Comparison of ENCODE assay signal across 16 mouse cellular contexts in genomic region chr2:131957731-131958222, GRCm38 (mm10). TPM values are rescaled to one million over a fixed set of nuclear protein-coding genes. Genes with fewer than 3 reads are reported as not detected.
DNase-seq lines count a peak whose midpoint lies in the region; ATAC-seq and TF ChIP-seq lines count a peak whose summit lies in the region.
"Had no signal": no experiment of that assay in that cellular context is flagged by ENCODE, and none has a peak within 500 bp of the region (broad histone marks: within the 10 kb centered on the region; RNA-seq: fewer than 3 reads in every experiment).

No protein-coding gene starts in this region.

- H3K4me2 ChIP-seq in kidney, embryonic 14.5 days (replicated peaks; ENCODE audit: low read depth, low read length): no peak overlapping the region
- H3K4me2 ChIP-seq in liver, postnatal 0 days (ENCODE audit: low read depth, low read length): no peak overlapping the region
- H3K4me2 ChIP-seq: hindbrain, embryonic 14.5 days had no signal

- no peak for TF ChIP-seq POLR2A in kidney, adult 2 months (IDR thresholded peaks at IDR 0.05; ENCODE audit: low read depth, low read length)

- no peak for TF ChIP-seq EP300 in liver, postnatal 0 days (IDR thresholded peaks at IDR 0.05; ENCODE audit: low read depth)

- H3K4me3 ChIP-seq in kidney, adult 2 months (ENCODE audit: insufficient read depth, low read depth, low read length): no peak overlapping the region
- H3K4me3 ChIP-seq in kidney, embryonic 14.5 days (ENCODE audit: low read length): no peak overlapping the region
- no peak overlapping the region for H3K4me3 ChIP-seq in liver, postnatal 0 days (ENCODE audit: low read depth, low read length)
- H3K4me3 ChIP-seq: erythroblast, embryonic 14.5 days had no signal

- DNase-seq in kidney, adult 2 months: peak; percentile 63
- peak; percentile 36 for DNase-seq in ES-CJ7 (ENCODE audit: low read depth, low spot score)
- DNase-seq in embryo, embryonic 10.5 days (ENCODE audit: low spot score): peak; percentile 54
- peak; percentile 56 for DNase-seq in kidney, postnatal 14 days
- DNase-seq in thymus, postnatal 10 days (ENCODE audit: low spot score in 2 of 2): no peak
- DNase-seq in liver, postnatal 0 days: no peak
- no peak for DNase-seq in gastrocnemius, postnatal 10 days
- DNase-seq: cerebellum, adult 18-20 months; liver; right cerebral cortex, postnatal 14 days had no signal

- 43% methylated on average over 9 of the region's 9 CpGs for WGBS in kidney, adult 2 months
- 47% methylated on average over 9 of the region's 9 CpGs for WGBS in kidney, embryonic 14.5 days
- 50% methylated on average over 9 of the region's 9 CpGs for WGBS in liver, postnatal 0 days (ENCODE audit: insufficient replicate concordance)

- no peak for ATAC-seq in kidney, embryonic 14.5 days (ENCODE audit: low FRiP score, low TSS enrichment)
- no peak for ATAC-seq in liver, postnatal 0 days

- no peak overlapping the region for H3K27ac ChIP-seq in kidney, adult 2 months (ENCODE audit: insufficient read depth, low read depth, low read length)
- no peak overlapping the region for H3K27ac ChIP-seq in kidney, embryonic 14.5 days (ENCODE audit: low read depth, low read length)
- H3K27ac ChIP-seq in liver, postnatal 0 days (ENCODE audit: low read depth): no peak overlapping the region
- H3K27ac ChIP-seq: hindbrain, embryonic 14.5 days had no signal

- no peak overlapping the region for H3K9ac ChIP-seq in kidney, embryonic 14.5 days (ENCODE audit: low read depth, low read length)
- no peak overlapping the region for H3K9ac ChIP-seq in liver, postnatal 0 days (replicated peaks)
- H3K9ac ChIP-seq: hindbrain, embryonic 14.5 days had no signal

- no peaks in the 10 kb centered on the region for H3K9me3 ChIP-seq in kidney, embryonic 14.5 days (ENCODE audit: control insufficient read depth, low read length)
- no peaks in the 10 kb centered on the region for H3K9me3 ChIP-seq in liver, postnatal 0 days (ENCODE audit: low read length)

- H3K27me3 ChIP-seq in kidney, adult 2 months (replicated peaks; ENCODE audit: control insufficient read depth, insufficient read depth, low read length): no peaks in the 10 kb centered on the region
- H3K27me3 ChIP-seq in kidney, embryonic 14.5 days (ENCODE audit: control insufficient read depth, insufficient read depth, low read length): peaks cover 14% of the 10 kb centered on the region; the same call in 1 of the 2 replicates
- H3K27me3 ChIP-seq in liver, postnatal 0 days (ENCODE audit: insufficient read depth, low read length): peaks cover 13% of the 10 kb centered on the region

- no peaks in the 10 kb centered on the region for H3K36me3 ChIP-seq in kidney, adult 2 months (ENCODE audit: control insufficient read depth, insufficient read depth, low read length)
- no peaks in the 10 kb centered on the region for H3K36me3 ChIP-seq in kidney, embryonic 14.5 days (ENCODE audit: control insufficient read depth, insufficient read depth, low read length)
- no peaks in the 10 kb centered on the region for H3K36me3 ChIP-seq in liver, postnatal 0 days (replicated peaks; ENCODE audit: insufficient read depth, low read length)

- H3K4me1 ChIP-seq in kidney, adult 2 months (ENCODE audit: control insufficient read depth, insufficient read depth, low read length): no peaks in the 10 kb centered on the region
- 0 out of 2 replicates have a peak, but pooled peaks cover 3% of the 10 kb centered on the region for H3K4me1 ChIP-seq in kidney, embryonic 14.5 days (ENCODE audit: control insufficient read depth, insufficient read depth, low read length)
- H3K4me1 ChIP-seq in liver, postnatal 0 days (ENCODE audit: insufficient read depth): peaks cover 8% of the 10 kb centered on the region; the same call in 1 of the 2 replicates

- no peak for TF ChIP-seq CTCF in kidney, adult 2 months (conservative IDR thresholded peaks at IDR 0.05; ENCODE audit: insufficient read depth, insufficient read length, low read depth, low read length)
- TF ChIP-seq CTCF in liver, postnatal 0 days (IDR thresholded peaks at IDR 0.05; ENCODE audit: low read depth): no peak

RNA-seq across cellular contexts. Expression of gene Prnd, which starts 7.1 kb away (rescaled TPM):
- polyA plus RNA-seq in kidney, adult 2 months (2012; rRNA removed): 0.92 and 1.0 TPM in 2 replicates
- polyA plus RNA-seq in kidney, embryonic 14.5 days (2014; fragmentation: Nextera tagmentation; extraction: Ambion mirVana): 17.6 and 17.9 TPM in 2 replicates
- polyA plus RNA-seq in liver, postnatal 0 days (2015; fragmentation: Nextera tagmentation; extraction: Ambion mirVana): 0.40 and 0.47 TPM in 2 replicates
- 10 to 100 TPM; 32.9 to 48.1 TPM for total RNA-seq in gastrocnemius, postnatal 10 days (2021)
- polyA plus RNA-seq: erythroblast, embryonic 14.5 days had no signal

RNA-seq across cellular contexts. Expression of gene Prn, which starts 48.0 kb away (rescaled TPM):
- polyA plus RNA-seq in kidney, adult 2 months (2012; rRNA removed): not detected in 2 replicates
- not detected in 2 replicates for polyA plus RNA-seq in kidney, embryonic 14.5 days (2014; fragmentation: Nextera tagmentation; extraction: Ambion mirVana)
- polyA plus RNA-seq in liver, postnatal 0 days (2015; fragmentation: Nextera tagmentation; extraction: Ambion mirVana): not detected in 2 replicates
- total RNA-seq in gastrocnemius, postnatal 10 days (2021): not detected
- total RNA-seq: gastrocnemius, adult 8-10 months; layer of hippocampus, postnatal 14 days had no signal
- polyA plus RNA-seq: erythroblast, embryonic 14.5 days; hindbrain, embryonic 14.5 days; neural tube, embryonic 11.5 days had no signal

RNA-seq across cellular contexts. Expression of gene Prnp, which starts 48.0 kb away (rescaled TPM):
- polyA plus RNA-seq in kidney, adult 2 months (2012; rRNA removed): 144 and 146 TPM in 2 replicates
- 23.1 and 23.9 TPM in 2 replicates for polyA plus RNA-seq in kidney, embryonic 14.5 days (2014; fragmentation: Nextera tagmentation; extraction: Ambion mirVana)
- 19.5 and 20.2 TPM in 2 replicates for polyA plus RNA-seq in liver, postnatal 0 days (2015; fragmentation: Nextera tagmentation; extraction: Ambion mirVana)
- total RNA-seq in gastrocnemius, postnatal 10 days (2021): 10 to 100 TPM; 80.3 to 88.6 TPM

Comparison
In these comparisons a context has a peak if more than half of its experiments do, and no peak if none do; other contexts are left out.
1. DNase-seq: peak in kidney, adult 2 months (single experiment), ES-CJ7 (single experiment), embryo, embryonic 10.5 days (single experiment) and kidney, postnatal 14 days (single experiment); none in thymus, postnatal 10 days (0 of 2), liver, postnatal 0 days (single experiment) and gastrocnemius, postnatal 10 days (single experiment).